Mouse (Mus musculus) small intestine, adult 2 months (tissue): Measurements from ENCODE around the gene Spon1. TPM values are rescaled to one million over a fixed set of nuclear protein-coding genes. Genes with fewer than 3 reads are reported as not detected.

Experiments
- H3K27ac ChIP-seq: fragments of 200-500 bp; 2 replicates; pipeline ENCODE4 v1.5.1; 2012; ENCODE audit warnings: low read depth, low read length, control low read depth, inconsistent platforms; ENCODE audit not compliant: insufficient read depth
- H3K27me3 ChIP-seq: fragments of 200-500 bp; 2 replicates; pipeline ENCODE4 v1.6.1; 2012; ENCODE audit warnings: mild to moderate bottlenecking, moderate library complexity, low read length, inconsistent platforms; ENCODE audit not compliant: control insufficient read depth, insufficient read depth
- H3K36me3 ChIP-seq: fragments of 200-500 bp; 2 replicates; pipeline ENCODE4 v1.6.1; 2012; ENCODE audit warnings: mild to moderate bottlenecking, low read length, control low read depth, inconsistent platforms; ENCODE audit not compliant: control insufficient read depth, insufficient read depth
- H3K4me1 ChIP-seq: fragments of 200-500 bp; 2 replicates; pipeline ENCODE4 v1.6.1; 2012; ENCODE audit warnings: low read length, inconsistent platforms, mixed read lengths; ENCODE audit not compliant: control insufficient read depth, insufficient read depth, insufficient read length
- H3K4me3 ChIP-seq: fragments of 200-500 bp; 2 replicates; pipeline ENCODE4 v1.5.1; 2012; ENCODE audit warnings: low read depth, mild to moderate bottlenecking, control low read depth, inconsistent platforms, low read length, moderate library complexity
- CTCF ChIP-seq: fragments of 200-500 bp; IDR thresholded peaks from 2 replicates; pipeline ENCODE4 v1.5.1; 2012; ENCODE audit warnings: low read depth, mild to moderate bottlenecking, control low read depth, inconsistent platforms, low read length, moderate library complexity, mixed read lengths; ENCODE audit not compliant: insufficient replicate concordance, insufficient read length; ENCODE audit errors: extremely low read depth
- POLR2A ChIP-seq: fragments of 200-500 bp; IDR thresholded peaks from 2 replicates; pipeline ENCODE4 v1.6.1; 2012; ENCODE audit warnings: low read depth, mild to moderate bottlenecking, control low read depth, inconsistent platforms, low read length, moderate library complexity
- WGBS: fragments of 180-500 bp; shearing (Covaris S2); methylation state at CpG from one replicate; pipeline ENCODE4 v1.1.7; 2018; 5-methylcytosine and 5-hydroxymethylcytosine counted together
- polyA plus RNA-seq: library from polyadenylated mRNA; depleted of rRNA; stranded (reverse); fragments of >200 nt; gene quantifications from 2 replicates; pipeline ENCODE4 v1.2.3, GENCODE M21; 2012

Gene Spon1
- polyA plus RNA-seq, 1 experiment, result 3.3 TPM

DNA sequence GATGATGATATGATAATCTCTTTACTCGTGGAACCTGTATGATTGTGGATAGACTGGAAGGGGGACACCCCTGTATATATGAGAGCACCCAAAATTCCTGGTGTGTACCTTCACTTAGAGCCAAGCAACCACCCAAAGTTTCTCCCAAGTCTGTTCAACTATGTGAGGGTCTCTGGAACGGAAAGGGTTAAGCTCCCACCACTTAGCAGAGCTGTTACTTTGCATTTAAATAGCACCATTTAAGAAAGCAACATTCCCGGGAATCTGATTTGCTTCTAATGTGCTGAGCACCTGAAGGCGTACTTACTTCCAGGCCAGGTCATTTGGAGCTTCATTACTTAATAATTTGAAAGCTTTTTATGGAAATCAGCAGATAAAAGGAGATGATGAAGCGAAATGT is 238.4 kb downstream of the Spon1 start:
- H3K27ac ChIP-seq, result no peak overlapping the region
- WGBS, result 46% methylated on average over 5 of the region's 5 CpGs
- H3K4me1 ChIP-seq, result no peaks in the 10 kb centered on the region
- H3K4me3 ChIP-seq, result no peak overlapping the region
- no peaks in the 10 kb centered on the region for H3K27me3 ChIP-seq
- H3K36me3 ChIP-seq, result no peaks in the 10 kb centered on the region
- no peak for TF ChIP-seq POLR2A
- no peak for TF ChIP-seq CTCF

DNA sequence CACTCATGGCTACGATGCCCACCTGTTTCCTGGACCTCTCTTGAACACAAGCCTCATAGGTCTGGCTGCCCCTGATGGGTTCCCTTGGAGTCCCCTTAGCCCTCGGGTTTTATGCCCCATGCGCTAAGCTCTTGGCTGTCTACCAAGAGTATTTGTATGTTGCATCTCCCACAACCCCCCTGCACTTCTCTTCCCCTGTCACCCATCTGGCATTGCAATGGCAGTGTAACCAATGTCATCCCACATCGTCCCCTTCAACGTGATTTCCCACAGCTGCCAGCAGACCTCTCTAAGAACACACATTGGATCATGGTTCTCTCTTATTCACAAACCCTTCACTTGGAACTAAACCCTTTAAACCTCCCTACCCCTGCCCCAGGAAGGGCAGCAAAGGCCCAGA is 239.7 kb downstream of the Spon1 start:
- H3K27me3 ChIP-seq, result no peaks in the 10 kb centered on the region
- no peaks in the 10 kb centered on the region for H3K4me1 ChIP-seq
- no peaks in the 10 kb centered on the region for H3K36me3 ChIP-seq
- 73% methylated on average over 5 of the region's 5 CpGs for WGBS
- H3K27ac ChIP-seq, result no peak overlapping the region
- no peak for TF ChIP-seq POLR2A
- no peak for TF ChIP-seq CTCF
- H3K4me3 ChIP-seq, result no peak overlapping the region

DNA sequence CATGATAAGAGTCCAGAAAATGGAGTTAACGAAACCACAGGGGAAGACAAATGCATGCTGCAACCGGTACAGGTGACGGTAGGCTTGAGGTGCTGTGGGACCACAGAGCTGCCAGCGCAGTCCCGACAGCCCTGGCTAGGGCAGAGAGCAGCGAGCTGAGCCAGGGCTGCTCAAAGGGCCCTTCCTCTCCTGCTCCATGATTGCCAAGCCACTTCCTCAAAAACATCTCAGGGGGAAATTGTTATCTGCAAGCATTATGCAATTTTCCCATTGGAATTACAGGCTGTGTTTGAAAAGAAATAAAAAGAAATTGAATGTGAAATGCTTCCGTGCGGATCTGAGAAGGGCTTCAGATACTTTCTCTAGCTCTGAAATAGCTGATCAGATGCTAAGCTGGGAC is 240.7 kb downstream of the Spon1 start:
- WGBS, result 78% methylated on average over 8 of the region's 8 CpGs
- H3K36me3 ChIP-seq, result no peaks in the 10 kb centered on the region
- no peak for TF ChIP-seq CTCF
- TF ChIP-seq POLR2A, result no peak
- H3K4me1 ChIP-seq, result no peaks in the 10 kb centered on the region
- H3K27me3 ChIP-seq, result no peaks in the 10 kb centered on the region
- no peak overlapping the region for H3K4me3 ChIP-seq
- H3K27ac ChIP-seq, result no peak overlapping the region

DNA sequence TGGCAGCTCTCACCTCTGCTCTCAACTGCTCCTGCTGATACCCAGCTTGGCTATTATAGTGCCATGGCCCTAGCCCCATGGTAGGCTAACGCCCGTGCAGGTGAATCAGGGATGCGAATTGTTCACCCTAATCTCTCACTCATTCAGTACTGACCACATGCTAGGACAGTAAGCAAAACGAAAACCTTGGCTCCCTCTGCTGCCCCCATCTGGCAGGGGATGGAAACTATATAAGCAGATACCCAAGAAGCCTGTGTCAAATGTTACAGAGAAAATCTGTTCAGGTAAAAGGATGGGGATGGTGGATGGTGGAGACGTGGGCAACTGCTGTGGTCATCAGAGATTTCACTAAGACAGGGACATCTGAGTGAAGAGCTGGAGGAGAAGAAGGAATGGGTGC is 241.8 kb downstream of the Spon1 start:
- H3K27me3 ChIP-seq, result no peaks in the 10 kb centered on the region
- H3K4me1 ChIP-seq, result no peaks in the 10 kb centered on the region
- H3K4me3 ChIP-seq, result no peak overlapping the region
- TF ChIP-seq CTCF (peak; percentile 47; the same call in 1 of the 2 replicates), POLR2A (no peak)
- 48% methylated on average over 5 of the region's 5 CpGs for WGBS
- no peak overlapping the region for H3K27ac ChIP-seq
- no peaks in the 10 kb centered on the region for H3K36me3 ChIP-seq

DNA sequence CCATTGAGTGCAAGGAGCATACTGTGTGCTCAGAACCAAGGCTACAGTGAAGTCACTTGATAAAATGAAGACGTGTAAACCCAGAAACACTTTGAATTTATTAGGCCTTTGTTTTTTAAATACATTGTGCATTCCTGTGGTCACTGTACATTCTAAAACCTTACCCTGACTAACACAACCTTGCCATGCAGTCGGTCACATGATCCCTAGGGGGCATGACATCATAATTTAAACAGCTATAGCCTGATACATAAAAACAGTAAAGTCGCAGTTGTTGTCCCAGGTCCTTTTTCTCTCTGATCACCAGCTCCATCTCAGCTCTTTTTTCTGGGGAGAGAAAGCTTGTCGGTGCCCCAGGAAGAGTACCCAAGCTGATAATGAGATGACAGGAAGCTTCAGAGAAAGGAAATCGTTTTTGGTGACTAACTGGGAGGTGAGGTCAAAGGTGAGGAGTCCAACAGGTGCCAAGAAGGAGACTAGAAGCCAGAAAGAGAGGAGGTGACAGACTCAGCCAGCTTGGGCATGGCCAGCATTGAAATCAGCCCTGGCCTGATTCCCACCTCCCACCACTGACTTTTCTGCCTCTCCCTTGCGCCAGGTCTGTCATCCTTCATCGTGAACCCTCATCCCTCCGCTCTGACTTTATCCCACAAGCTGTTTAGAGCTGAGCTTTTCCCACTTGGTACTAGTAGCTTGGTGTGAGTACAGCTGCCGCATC is 246.1 kb downstream of the Spon1 start:
- Histone ChIP-seq H3K27me3 (no peaks in the 10 kb centered on the region), H3K27ac (no peak overlapping the region), H3K36me3 (no peaks in the 10 kb centered on the region), H3K4me1 (no peaks in the 10 kb centered on the region), H3K4me3 (no peak overlapping the region)
- 58% methylated on average over 9 of the region's 9 CpGs for WGBS
- TF ChIP-seq CTCF (no peak), POLR2A (no peak)

DNA sequence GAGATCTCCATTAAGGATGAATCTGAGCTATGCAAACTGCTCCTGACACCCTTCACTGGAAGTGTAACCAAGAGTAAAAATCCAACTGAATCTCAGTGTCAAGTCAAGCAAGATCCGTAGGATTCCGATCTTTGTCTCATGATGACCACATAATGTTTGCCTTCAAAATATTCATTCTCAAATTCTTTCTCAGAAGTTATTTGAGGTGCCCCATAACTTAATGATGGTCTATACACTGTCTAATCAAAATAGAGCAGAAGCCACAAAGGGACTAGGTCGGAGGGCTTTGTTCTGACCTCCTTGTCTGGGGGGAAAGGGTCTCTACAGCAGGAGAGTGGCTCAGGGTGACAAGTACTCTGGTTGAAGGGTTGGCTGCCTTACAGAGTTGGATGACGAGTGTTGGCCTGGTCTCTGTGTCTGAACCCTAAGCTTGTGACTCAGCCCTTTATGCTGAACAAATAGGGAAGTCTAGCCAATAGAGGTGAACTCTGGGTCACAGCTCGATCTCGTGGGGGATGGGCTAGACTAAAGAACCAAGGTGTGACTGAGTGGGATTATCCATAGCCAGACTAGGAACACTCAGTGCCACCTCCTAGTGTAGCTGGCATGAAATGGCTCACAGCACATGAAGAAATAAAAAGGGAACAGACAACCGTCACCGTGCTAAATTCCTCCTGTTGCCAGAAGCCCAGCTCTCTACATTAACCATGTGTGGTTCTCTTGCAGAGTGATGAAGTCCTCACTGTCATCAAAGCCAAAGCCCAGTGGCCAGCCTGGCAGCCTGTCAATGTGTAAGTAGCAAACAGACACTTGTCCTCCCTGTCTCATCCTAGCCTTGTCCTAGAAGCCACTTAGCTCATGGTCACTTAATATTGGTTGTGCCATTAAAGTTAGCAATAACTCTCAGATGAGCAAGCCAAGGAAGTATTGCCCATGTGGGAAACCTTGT is 250.5 kb downstream of the Spon1 start:
- Histone ChIP-seq H3K36me3 (no peaks in the 10 kb centered on the region), H3K4me1 (peaks cover 2% of the 10 kb centered on the region; the same call in 1 of the 2 replicates), H3K27me3 (no peaks in the 10 kb centered on the region), H3K27ac (no peak overlapping the region), H3K4me3 (no peak overlapping the region)
- TF ChIP-seq CTCF, result no peak
- no peak for TF ChIP-seq POLR2A
- 55% methylated on average over 8 of the region's 8 CpGs for WGBS

DNA sequence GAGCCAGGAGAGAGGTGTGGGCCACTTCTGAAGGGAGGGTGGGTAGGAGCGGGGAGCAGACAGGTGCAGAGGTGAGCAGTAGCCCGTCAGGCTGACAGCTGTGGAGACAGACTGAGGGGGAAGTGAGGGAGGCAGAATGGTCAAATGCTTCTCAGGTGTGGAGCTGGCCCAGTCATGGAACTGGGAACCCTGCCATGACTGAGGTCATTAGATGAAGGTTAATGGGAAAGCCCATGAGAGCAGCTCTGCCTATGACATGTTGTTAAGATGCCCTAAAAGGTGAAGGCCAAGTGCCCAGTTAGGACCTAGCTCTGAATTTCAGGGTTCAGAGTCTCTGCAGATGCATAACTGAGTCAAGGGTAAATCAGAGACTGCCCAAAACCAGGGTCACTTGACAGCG is 253.1 kb downstream of the Spon1 start:
- TF ChIP-seq POLR2A (no peak), CTCF (no peak)
- H3K4me3 ChIP-seq, result no peak overlapping the region
- H3K4me1 ChIP-seq, result peaks cover 2% of the 10 kb centered on the region; the same call in 1 of the 2 replicates
- WGBS, result 57% methylated on average over 3 of the region's 3 CpGs
- no peaks in the 10 kb centered on the region for H3K27me3 ChIP-seq
- no peak overlapping the region for H3K27ac ChIP-seq
- no peaks in the 10 kb centered on the region for H3K36me3 ChIP-seq
